Comparison of ENCODE assay signal across 25 mouse cellular contexts in genomic region chr4:133506573-133506972, GRCm38 (mm10). TPM values are rescaled to one million over a fixed set of nuclear protein-coding genes. Genes with fewer than 3 reads are reported as not detected.
A peak's percentile ranks its signal among the peaks of the same experiment; 100 is the strongest.
DNase-seq lines count a peak whose midpoint lies in the region; ATAC-seq lines count a peak whose summit lies in the region.
"Had no signal": no experiment of that assay in that cellular context is flagged by ENCODE, and none has a peak within 500 bp of the region (broad histone marks: within the 10 kb centered on the region; RNA-seq: fewer than 3 reads in every experiment).

No protein-coding gene starts in this region.

- peak; percentile 23 for DNase-seq in CD4-positive, CD25-positive, alpha-beta regulatory T cell, adult 2 months (ENCODE audit: low read depth, low spot score)
- peak; percentile 68 for DNase-seq in T-cell, adult 2 months (ENCODE audit: low spot score)
- peak; percentile 63 to 79 for DNase-seq in thymus, adult 18-20 months
- peak; percentile 72 to 84 for DNase-seq in thymus, postnatal 36 days
- DNase-seq in cerebellum, adult 9-10 months, result no peak
- DNase-seq in left cerebral cortex, postnatal 10 days (ENCODE audit: extremely low spot score in 1 of 2, low spot score in 2 of 2), result no peak
- DNase-seq: adrenal gland, postnatal 14 days; forebrain, postnatal 0 days; gastrocnemius, postnatal 25 days; heart, adult 18-20 months; kidney, adult 11 months; layer of hippocampus, adult 9-11 months; lung, postnatal 4 days; right cerebral cortex, postnatal 4 days had no signal

- ATAC-seq in CD4-positive, CD25-positive, alpha-beta regulatory T cell, adult 4 months, result no peak
- ATAC-seq: forebrain, postnatal 0 days; midbrain, embryonic 16.5 days had no signal

- intact Hi-C loops in left cerebral cortex, postnatal 10 days (cut with DNase I), result no loop called here

RNA-seq across cellular contexts. Expression of gene Trnp1, which starts 8.2 kb away (rescaled TPM):
- not detected for polyA plus RNA-seq in CD4-positive, CD25-positive, alpha-beta regulatory T cell, adult 4 months (2017; shearing (Covaris generic))
- 100 to 1,000 TPM; 114 to 119 TPM for total RNA-seq in left cerebral cortex, postnatal 10 days (2021)

RNA-seq across cellular contexts. Expression of gene Kdf1, which starts 12.2 kb away (rescaled TPM):
- under 1 TPM in 1 of 2 experiments, not detected in 1; 0.58 TPM for polyA plus RNA-seq in CD4-positive, CD25-positive, alpha-beta regulatory T cell, adult 4 months (2017; shearing (Covaris generic))
- under 1 TPM in 1 of 2 experiments, not detected in 1; 0.47 TPM for total RNA-seq in left cerebral cortex, postnatal 10 days (2021)
- total RNA-seq: forebrain, postnatal 0 days; gastrocnemius, postnatal 25 days; heart, adult 18-20 months; heart, postnatal 25 days; left cerebral cortex, postnatal 36 days had no signal

RNA-seq across cellular contexts. Expression of gene Tent5b, which starts 26.6 kb away (rescaled TPM):
- not detected for polyA plus RNA-seq in CD4-positive, CD25-positive, alpha-beta regulatory T cell, adult 4 months (2017; shearing (Covaris generic))
- not detected for total RNA-seq in left cerebral cortex, postnatal 10 days (2021)
- total RNA-seq: left cerebral cortex, postnatal 36 days had no signal
- polyA plus RNA-seq: neural tube, embryonic 14.5 days had no signal

RNA-seq across cellular contexts. Expression of gene Nudc, which starts 39.2 kb away (rescaled TPM):
- 10 to 100 TPM; 29.9 to 34.3 TPM for polyA plus RNA-seq in CD4-positive, CD25-positive, alpha-beta regulatory T cell, adult 4 months (2017; shearing (Covaris generic))
- 100 to 1,000 TPM; 106 to 120 TPM for total RNA-seq in left cerebral cortex, postnatal 10 days (2021)

RNA-seq across cellular contexts. Expression of gene Nr0b2, which starts 46.6 kb away (rescaled TPM):
- under 1 TPM in 1 of 2 experiments, not detected in 1; 0.28 TPM for polyA plus RNA-seq in CD4-positive, CD25-positive, alpha-beta regulatory T cell, adult 4 months (2017; shearing (Covaris generic))
- total RNA-seq in left cerebral cortex, postnatal 10 days (2021), result not detected
- total RNA-seq: forebrain, postnatal 0 days; gastrocnemius, postnatal 25 days; left cerebral cortex, adult 18-20 months; left cerebral cortex, postnatal 36 days had no signal
- polyA plus RNA-seq: brain, embryonic 14.5 days; embryonic facial prominence, embryonic 12.5 days; forebrain, postnatal 0 days; hindbrain, embryonic 12.5 days; limb, embryonic 15.5 days; midbrain, embryonic 16.5 days; myocyte; neural tube, embryonic 14.5 days had no signal

Comparison
In these comparisons a context has a peak if more than half of its experiments do, and no peak if none do; other contexts are left out.
1. DNase-seq: peak in CD4-positive, CD25-positive, alpha-beta regulatory T cell, adult 2 months (single experiment), T-cell, adult 2 months (single experiment), thymus, adult 18-20 months (2 of 2) and thymus, postnatal 36 days (2 of 2); none in cerebellum, adult 9-10 months (single experiment) and left cerebral cortex, postnatal 10 days (0 of 2).